Mouse (Mus musculus) left cerebral cortex, postnatal 14 days (tissue): ENCODE measurements around the gene 9130213A22Rik. TPM values are rescaled to one million over a fixed set of nuclear protein-coding genes. Genes with fewer than 3 reads are reported as not detected.

Source experiments
- total RNA-seq, 2 experiments: library from RNA; stranded (reverse); gene quantifications; 2 replicates each; pipeline ENCODE4 v1.2.3; 2021

9130213A22Rik gene
- total RNA-seq, 2 experiments from 2014 or later: 0.27 to 0.51 TPM

Other genes with a start within 250 kb of the 9130213A22Rik start
- not detected for gene Rnf222, start 234.0 kb downstream of the 9130213A22Rik start, total RNA-seq
- gene Rpl26, start 221.0 kb downstream of the 9130213A22Rik start, total RNA-seq: 100 to 1,000 TPM; 597 to 631 TPM
- gene Odf4, start 195.5 kb downstream of the 9130213A22Rik start, total RNA-seq: under 1 TPM in 1 of 2 experiments, not detected in 1; 0.88 TPM
- gene Arhgef15, start 165.1 kb downstream of the 9130213A22Rik start, total RNA-seq: 10 to 100 TPM; 20.9 to 22.6 TPM
- gene Slc25a35, start 154.5 kb downstream of the 9130213A22Rik start, total RNA-seq: 1 to 10 TPM; 4.8 to 5.4 TPM
- gene Rangrf, start 147.4 kb downstream of the 9130213A22Rik start, total RNA-seq: 10 to 100 TPM; 14.6 to 17.2 TPM
- gene Pfas, start 114.1 kb downstream of the 9130213A22Rik start, total RNA-seq: 10 to 100 TPM; 19.6 to 23.5 TPM
- gene Ctc1, start 106.7 kb downstream of the 9130213A22Rik start, total RNA-seq: 10 to 100 TPM; 39.1 to 40.5 TPM
- 1 to 10 TPM in 1 of 2 experiments, under 1 TPM in 1; 0.86 to 1.2 TPM for gene Aurkb, start 76.9 kb downstream of the 9130213A22Rik start, total RNA-seq
- 10 to 100 TPM; 26.1 to 29.2 TPM for gene Borcs6, start 62.9 kb downstream of the 9130213A22Rik start, total RNA-seq
- gene Tmem107, start 51.8 kb downstream of the 9130213A22Rik start, total RNA-seq: 10 to 100 TPM; 14.2 to 16.9 TPM
- 1,000 to 10,000 TPM; 1,220 to 1,271 TPM for gene Vamp2, start 34.1 kb downstream of the 9130213A22Rik start, total RNA-seq
- gene Per1, start 27.4 kb downstream of the 9130213A22Rik start, total RNA-seq: 100 to 1,000 TPM in 1 of 2 experiments, 10 to 100 TPM in 1; 90.4 to 112 TPM
- gene Hes7, start 2.2 kb downstream of the 9130213A22Rik start, total RNA-seq: under 1 TPM; 0.55 to 0.70 TPM
- 1 to 10 TPM; 3.7 to 5.7 TPM for gene Aloxe3, start 3.3 kb upstream of the 9130213A22Rik start, total RNA-seq
- gene Alox12b, start 34.4 kb upstream of the 9130213A22Rik start, total RNA-seq: 1 to 10 TPM; 1.5 to 1.9 TPM
- 1 to 10 TPM; 3.7 to 4.1 TPM for gene Alox8, start 75.3 kb upstream of the 9130213A22Rik start, total RNA-seq
- under 1 TPM; 0.40 to 0.80 TPM for gene Gucy2e, start 114.4 kb upstream of the 9130213A22Rik start, total RNA-seq
- 10 to 100 TPM; 13.4 to 16.1 TPM for gene Cntrob, start 201.2 kb upstream of the 9130213A22Rik start, total RNA-seq
- gene Trappc1, start 201.4 kb upstream of the 9130213A22Rik start, total RNA-seq: 10 to 100 TPM; 60.1 to 67.7 TPM
- 10 to 100 TPM; 30.8 to 36.9 TPM for gene Kcnab3, start 203.7 kb upstream of the 9130213A22Rik start, total RNA-seq
- gene Rnf227, start 217.9 kb upstream of the 9130213A22Rik start, total RNA-seq: 100 to 1,000 TPM in 1 of 2 experiments, 10 to 100 TPM in 1; 95.7 to 101 TPM
- gene Chd3, start 246.8 kb upstream of the 9130213A22Rik start, total RNA-seq: 100 to 1,000 TPM; 531 to 563 TPM